Mouse (Mus musculus) liver, adult 2 months (tissue): Measurements from ENCODE around the gene Smc4. TPM values are rescaled to one million over a fixed set of nuclear protein-coding genes. Genes with fewer than 3 reads are reported as not detected.
A peak's percentile ranks its signal among the peaks of the same experiment; 100 is the strongest.
"Not testable (repeated sequence)": the region's sequence is repeated elsewhere in the genome, so short reads cannot be mapped to it uniquely, and the experiment has no call there.

ENCODE experiments used
- DNase-seq: peaks from one replicate; pipeline ENCODE4 v3.0.0-alpha.2; 2011; ENCODE audit warnings: low read depth, low spot score; ENCODE audit errors: extremely low read depth
- H3K27ac ChIP-seq: fragments of 200-500 bp; replicated peaks from 2 replicates; pipeline ENCODE4 v1.5.1; 2012; ENCODE audit warnings: low read depth, mild to moderate bottlenecking, control low read depth, inconsistent platforms, low read length; ENCODE audit not compliant: insufficient read depth
- H3K27me3 ChIP-seq: fragments of 200-500 bp; 2 replicates; pipeline ENCODE4 v1.6.1; 2012; ENCODE audit warnings: mild to moderate bottlenecking, moderate library complexity, low read length, inconsistent platforms; ENCODE audit not compliant: control insufficient read depth, insufficient read depth
- H3K36me3 ChIP-seq: fragments of 200-500 bp; 2 replicates; pipeline ENCODE4 v1.6.1; 2012; ENCODE audit warnings: low read length, inconsistent platforms; ENCODE audit not compliant: control insufficient read depth, insufficient read depth
- H3K4me1 ChIP-seq: fragments of 200-500 bp; 2 replicates; pipeline ENCODE4 v1.6.1; 2011; ENCODE audit warnings: low read length; ENCODE audit not compliant: control insufficient read depth, insufficient read depth
- H3K4me3 ChIP-seq: fragments of 200-500 bp; 2 replicates; pipeline ENCODE4 v1.5.1; 2011; ENCODE audit warnings: low read depth, mild to moderate bottlenecking, control low read depth, low read length, moderate library complexity; ENCODE audit not compliant: insufficient read depth
- H3K79me2 ChIP-seq: fragments of 200-500 bp; 2 replicates; pipeline ENCODE4 v1.6.1; 2012; ENCODE audit warnings: inconsistent platforms, mild to moderate bottlenecking, low read length, moderate library complexity; ENCODE audit not compliant: control insufficient read depth, insufficient read depth
- H3K9ac ChIP-seq: fragments of 200-500 bp; 2 replicates; pipeline ENCODE4 v1.6.1; 2012; ENCODE audit warnings: low read depth, mild to moderate bottlenecking, control low read depth, inconsistent platforms, low read length
- CTCF ChIP-seq: fragments of 200-500 bp; IDR thresholded peaks from 2 replicates; pipeline ENCODE4 v1.5.1; 2011; ENCODE audit warnings: low read depth, low read length, control low read depth
- POLR2A ChIP-seq: fragments of 200-500 bp; IDR thresholded peaks from 2 replicates; pipeline ENCODE4 v1.6.1; 2011; ENCODE audit warnings: low read length, control low read depth; ENCODE audit not compliant: insufficient read depth; ENCODE audit errors: extremely low read depth
- WGBS: fragments of 180-500 bp; shearing (Covaris S2); methylation state at CpG from one replicate; pipeline ENCODE4 v1.1.7; 2018; 5-methylcytosine and 5-hydroxymethylcytosine counted together
- polyA plus RNA-seq: library from polyadenylated mRNA; depleted of rRNA; stranded (reverse); fragments of >200 nt; gene quantifications from 2 replicates; pipeline ENCODE4 v1.2.3, GENCODE M21; 2012
- total RNA-seq: library from RNA; depleted of rRNA; stranded (reverse); fragments of >200 nt; gene quantifications from 2 replicates; pipeline ENCODE4 v1.2.3, GENCODE M21; 2014

Gene Smc4
- total and polyA plus RNA-seq, 2 experiments = 1.1 to 8.6 TPM

- under 1% methylated on average over 72 of the region's 72 CpGs for WGBS
- DNase-seq = peak; percentile 16
- no peaks in the 10 kb centered on the region for H3K27me3 ChIP-seq
- peak overlapping the region; percentile 83 for H3K9ac ChIP-seq
- peaks cover 2% of the 10 kb centered on the region; the same call in 1 of the 2 replicates for H3K4me1 ChIP-seq
- no peaks in the 10 kb centered on the region; the same call in 1 of the 2 replicates for H3K79me2 ChIP-seq
- peak overlapping the region; percentile 90 for H3K4me3 ChIP-seq
- H3K36me3 ChIP-seq = 0 out of 2 replicates have a peak, but pooled peaks cover 4% of the 10 kb centered on the region
- peak overlapping the region; percentile 65 for H3K27ac ChIP-seq
- TF ChIP-seq POLR2A (no peak), CTCF (0 out of 2 replicates have a peak, but pooled peaks have one; percentile 14)
Measured at GRCm38 (mm10) chr3:69005338-69006245, 1.1 kb downstream of the Smc4 start.

- TF ChIP-seq CTCF (no peak), POLR2A (no peak)
- H3K79me2 ChIP-seq = no peaks in the 10 kb centered on the region; the same call in 1 of the 2 replicates
- no peak for DNase-seq
- H3K36me3 ChIP-seq = 0 out of 2 replicates have a peak, but pooled peaks cover 4% of the 10 kb centered on the region
- peak overlapping the region; percentile 5; the same call in 1 of the 2 replicates for H3K27ac ChIP-seq
- H3K27me3 ChIP-seq = no peaks in the 10 kb centered on the region
- H3K4me3 ChIP-seq = peak overlapping the region; percentile 90
- H3K9ac ChIP-seq = peak overlapping the region; percentile 83
- H3K4me1 ChIP-seq = peaks cover 2% of the 10 kb centered on the region; the same call in 1 of the 2 replicates
- WGBS = 11% methylated on average over 21 of the region's 21 CpGs
Measured at GRCm38 (mm10) chr3:69006246-69006760, 1.8 kb downstream of the Smc4 start.

- Histone ChIP-seq H3K4me1 (peaks cover 4% of the 10 kb centered on the region; the same call in 1 of the 2 replicates), H3K79me2 (no peaks in the 10 kb centered on the region; the same call in 1 of the 2 replicates), H3K27me3 (no peaks in the 10 kb centered on the region), H3K36me3 (0 out of 2 replicates have a peak, but pooled peaks cover 4% of the 10 kb centered on the region), H3K4me3 (no peak overlapping the region), H3K9ac (no peak overlapping the region), H3K27ac (no peak overlapping the region)
- DNase-seq = no peak
- 77% methylated on average over 2 of the region's 2 CpGs for WGBS
- TF ChIP-seq POLR2A (no peak), CTCF (no peak)
Measured at GRCm38 (mm10) chr3:69008873-69009272, 4.3 kb downstream of the Smc4 start.

- Histone ChIP-seq H3K9ac (no peak overlapping the region), H3K27ac (no peak overlapping the region), H3K36me3 (peaks cover 21% of the 10 kb centered on the region), H3K4me3 (no peak overlapping the region), H3K4me1 (peaks cover 2% of the 10 kb centered on the region; the same call in 1 of the 2 replicates), H3K27me3 (no peaks in the 10 kb centered on the region), H3K79me2 (no peaks in the 10 kb centered on the region)
- DNase-seq = no peak
- TF ChIP-seq CTCF = no peak
- no peak for TF ChIP-seq POLR2A
- WGBS = 92% methylated on average over 3 of the region's 3 CpGs
Measured at GRCm38 (mm10) chr3:69017181-69017580, 12.6 kb downstream of the Smc4 start.

GRCm38 (mm10) chr3:69018635-69019034 lies 14.1 kb downstream of the Smc4 start:
- not testable (repeated sequence) for H3K27me3 ChIP-seq, H3K79me2 ChIP-seq, H3K4me1 ChIP-seq, H3K4me3 ChIP-seq, DNase-seq, H3K9ac ChIP-seq, H3K27ac ChIP-seq
- H3K36me3 ChIP-seq = peaks cover 26% of the 10 kb centered on the region
- WGBS = 95% methylated on average over 2 of the region's 2 CpGs

GRCm38 (mm10) chr3:69020285-69020684 lies 15.7 kb downstream of the Smc4 start:
- no peak for DNase-seq
- H3K27me3 ChIP-seq = no peaks in the 10 kb centered on the region
- peaks cover 27% of the 10 kb centered on the region for H3K36me3 ChIP-seq
- no peaks in the 10 kb centered on the region for H3K79me2 ChIP-seq
- H3K27ac ChIP-seq = no peak overlapping the region
- no peak for TF ChIP-seq POLR2A
- TF ChIP-seq CTCF = no peak
- no peak overlapping the region for H3K9ac ChIP-seq
- H3K4me3 ChIP-seq = no peak overlapping the region
- WGBS = 93% methylated on average over 2 of the region's 2 CpGs
- H3K4me1 ChIP-seq = no peaks in the 10 kb centered on the region
